Mouse (Mus musculus) liver, postnatal 0 days (tissue): Measurements from ENCODE around the gene Ankdd1a. TPM values are rescaled to one million over a fixed set of nuclear protein-coding genes. Genes with fewer than 3 reads are reported as not detected.
A peak's percentile ranks its signal among the peaks of the same experiment; 100 is the strongest.

Source experiments
- ATAC-seq: fragments of 200-750 bp; cut with Nextera tagmentation; 2 replicates; pipeline ENCODE4 v1.8.0; 2017; ENCODE audit warnings: mild to moderate bottlenecking, moderate library complexity
- DNase-seq: peaks from one replicate; pipeline ENCODE4 v3.0.0-alpha.2; 2016
- H3K27ac ChIP-seq: fragments of 300-500 bp; sonication (generic); 2 replicates; pipeline ENCODE4 v1.5.1; 2014; ENCODE audit warnings: antibody characterized with exemption, moderate library complexity, mild to moderate bottlenecking, low read depth
- H3K27me3 ChIP-seq: fragments of 300-500 bp; sonication (generic); 2 replicates; pipeline ENCODE4 v1.6.1; 2014; ENCODE audit warnings: low read length, control low read depth, mixed read lengths; ENCODE audit not compliant: insufficient read depth
- H3K36me3 ChIP-seq: fragments of 300-500 bp; sonication (generic); replicated peaks from 2 replicates; pipeline ENCODE4 v1.6.1; 2014; ENCODE audit warnings: mild to moderate bottlenecking, control low read depth, low read length, moderate library complexity, mixed read lengths; ENCODE audit not compliant: insufficient read depth
- H3K4me1 ChIP-seq: fragments of 300-500 bp; sonication (generic); 2 replicates; pipeline ENCODE4 v1.6.1; 2014; ENCODE audit warnings: antibody characterized with exemption, mild to moderate bottlenecking, control low read depth; ENCODE audit not compliant: insufficient read depth
- H3K4me2 ChIP-seq: fragments of 300-500 bp; sonication (generic); 2 replicates; pipeline ENCODE4 v1.6.1; 2014; ENCODE audit warnings: low read depth, mild to moderate bottlenecking, low read length, moderate library complexity, mixed read lengths
- H3K4me3 ChIP-seq: fragments of 300-500 bp; sonication (generic); 2 replicates; pipeline ENCODE4 v1.5.1; 2014; ENCODE audit warnings: low read depth, low read length
- H3K9ac ChIP-seq: fragments of 300-500 bp; sonication (generic); replicated peaks from 2 replicates; pipeline ENCODE4 v1.6.1; 2014; ENCODE audit warnings: mild to moderate bottlenecking, moderate library complexity
- H3K9me3 ChIP-seq: fragments of 300-500 bp; sonication (generic); 2 replicates; pipeline ENCODE4 v1.6.1; 2016; ENCODE audit warnings: mild to moderate bottlenecking, control low read depth, low read length, mixed read lengths
- CTCF ChIP-seq: sonication (generic); IDR thresholded peaks from 2 replicates; pipeline ENCODE4 v1.5.1; 2016; ENCODE audit warnings: antibody characterized with exemption, low read depth
- EP300 ChIP-seq: IDR thresholded peaks from 2 replicates; pipeline ENCODE4 v1.6.1; 2016; ENCODE audit warnings: antibody characterized with exemption, low read depth, mild to moderate bottlenecking
- WGBS: fragments of 180-500 bp; shearing (Covaris S2); extraction: QIAGEN DNeasy Blood & Tissue Kit; methylation state at CpG from one replicate; pipeline ENCODE4 v1.1.7; 2014; ENCODE audit not compliant: insufficient replicate concordance; 5-methylcytosine and 5-hydroxymethylcytosine counted together
- polyA plus RNA-seq: library from polyadenylated mRNA; unstranded; fragments of >200 nt; fragmentation: Nextera tagmentation; extraction: Ambion mirVana; gene quantifications from 2 replicates; pipeline ENCODE4 v1.2.1, GENCODE M21; 2015

The Ankdd1a gene
- not detected in 2 replicates for polyA plus RNA-seq

DNA sequence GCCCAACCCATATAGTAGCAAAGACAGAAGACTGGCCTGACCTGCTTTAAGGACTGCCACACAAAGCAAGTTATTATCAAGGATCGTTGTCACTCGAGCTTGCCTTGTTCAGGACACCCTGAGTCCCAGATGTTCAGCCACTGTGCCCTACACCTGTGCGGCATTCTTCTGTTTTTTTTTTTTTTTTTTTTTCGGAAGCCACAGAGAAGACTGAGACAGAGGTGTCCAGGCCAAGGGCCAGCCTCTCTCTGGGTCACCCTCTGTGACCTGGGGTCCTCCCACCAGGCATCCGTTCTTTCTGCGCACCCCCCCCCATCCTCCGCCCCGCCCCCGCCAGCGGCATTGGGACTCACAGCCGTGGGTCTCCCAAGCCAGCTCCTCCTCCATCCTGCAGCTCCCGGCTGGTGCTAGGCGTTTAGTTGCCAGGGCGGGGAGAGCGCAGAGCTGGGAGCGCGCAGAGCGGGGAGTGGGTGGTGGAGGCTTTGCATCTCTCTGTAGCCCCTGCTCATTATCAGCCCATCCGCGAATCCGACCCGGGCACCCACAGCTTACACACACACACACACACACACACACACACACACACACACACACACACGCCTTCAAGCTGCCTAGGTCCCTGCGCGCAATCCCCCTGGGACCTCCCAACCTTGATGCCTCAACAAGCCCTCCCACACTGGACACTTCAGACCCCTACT is at the start of gene Ankdd1a:
Ankdd1a (minus strand) TSS at position 387 of the 698 bp plus-strand sequence.
- TF ChIP-seq EP300 (no peak), CTCF (no peak)
- WGBS: 27% methylated on average over 23 of the region's 25 CpGs
- Histone ChIP-seq H3K9me3 (no peaks in the 10 kb centered on the region), H3K4me2 (peak within 1 kb of the TSS; percentile 24; the same call in 1 of the 2 replicates), H3K27ac (no peak within 1 kb of the TSS), H3K4me1 (0 out of 2 replicates have a peak, but pooled peaks cover 3% of the 10 kb centered on the region), H3K4me3 (no peak within 1 kb of the TSS), H3K9ac (no peak within 1 kb of the TSS), H3K36me3 (no peaks in the 10 kb centered on the region), H3K27me3 (peaks cover 8% of the 10 kb centered on the region)
- ATAC-seq: no peak
- DNase-seq: no peak

DNA sequence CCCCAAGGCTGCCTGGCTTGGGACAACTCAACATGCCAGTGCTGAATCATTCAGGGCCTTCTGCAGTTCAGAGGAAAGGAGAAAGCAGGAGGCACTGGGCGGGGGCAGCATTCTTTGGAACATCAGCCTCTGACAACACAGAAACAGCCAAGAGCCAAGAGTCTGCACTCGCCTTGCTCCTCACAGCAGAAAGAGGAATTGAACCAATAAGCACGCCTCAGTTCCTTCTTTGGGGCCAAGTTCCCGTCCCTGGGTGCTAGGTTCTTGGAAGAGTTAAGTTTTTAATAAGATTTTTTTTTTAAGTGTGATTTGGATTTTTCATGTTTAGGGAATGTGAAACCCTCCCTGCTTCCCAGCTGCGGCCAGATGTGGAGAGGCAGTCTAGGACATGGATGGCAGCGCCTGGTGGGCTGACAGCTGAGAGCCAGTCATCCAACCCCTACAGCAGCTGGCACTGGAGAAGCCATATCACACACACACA is 49.5 kb upstream of the Ankdd1a start:
- TF ChIP-seq CTCF (no peak), EP300 (no peak)
- H3K36me3 ChIP-seq: peaks cover 73% of the 10 kb centered on the region
- H3K27ac ChIP-seq: peak overlapping the region; percentile 67; the same call in 1 of the 2 replicates
- H3K9ac ChIP-seq: no peak overlapping the region
- H3K9me3 ChIP-seq: no peaks in the 10 kb centered on the region
- no peaks in the 10 kb centered on the region for H3K27me3 ChIP-seq
- peaks cover 18% of the 10 kb centered on the region for H3K4me1 ChIP-seq
- no peak overlapping the region for H3K4me2 ChIP-seq
- WGBS: 66% methylated on average over 6 of the region's 6 CpGs
- peak; percentile 48; the same call in 1 of the 2 replicates for ATAC-seq
- no peak for DNase-seq
- no peak overlapping the region for H3K4me3 ChIP-seq

DNA sequence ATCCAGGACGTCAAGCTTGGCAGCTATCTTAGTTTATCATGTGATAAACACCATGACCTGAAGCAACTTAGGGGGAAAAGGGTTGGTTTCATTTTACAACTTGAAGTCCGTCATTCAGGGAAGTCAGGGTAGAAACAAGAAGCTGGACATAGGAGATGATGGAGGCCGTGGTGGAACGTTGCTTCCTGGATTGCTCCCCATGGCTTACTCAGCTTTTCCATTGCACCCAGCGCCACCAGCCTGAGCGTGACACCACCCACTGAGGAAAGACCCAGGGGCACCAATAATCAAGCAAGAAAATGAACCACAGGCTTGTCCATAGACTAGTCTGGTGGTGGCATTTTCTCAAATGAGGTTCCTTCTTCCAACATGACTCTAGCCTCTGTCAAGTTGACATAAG is 48.8 kb upstream of the Ankdd1a start:
- Histone ChIP-seq H3K27ac (peak overlapping the region; percentile 67; the same call in 1 of the 2 replicates), H3K9ac (no peak overlapping the region), H3K36me3 (peaks cover 80% of the 10 kb centered on the region), H3K27me3 (no peaks in the 10 kb centered on the region), H3K4me1 (peaks cover 20% of the 10 kb centered on the region), H3K4me2 (no peak overlapping the region), H3K4me3 (no peak overlapping the region), H3K9me3 (no peaks in the 10 kb centered on the region)
- TF ChIP-seq EP300: no peak
- TF ChIP-seq CTCF: no peak
- ATAC-seq (peak; percentile 44; the same call in 1 of the 2 replicates), DNase-seq (no peak)
- 76% methylated on average over 6 of the region's 6 CpGs for WGBS

DNA sequence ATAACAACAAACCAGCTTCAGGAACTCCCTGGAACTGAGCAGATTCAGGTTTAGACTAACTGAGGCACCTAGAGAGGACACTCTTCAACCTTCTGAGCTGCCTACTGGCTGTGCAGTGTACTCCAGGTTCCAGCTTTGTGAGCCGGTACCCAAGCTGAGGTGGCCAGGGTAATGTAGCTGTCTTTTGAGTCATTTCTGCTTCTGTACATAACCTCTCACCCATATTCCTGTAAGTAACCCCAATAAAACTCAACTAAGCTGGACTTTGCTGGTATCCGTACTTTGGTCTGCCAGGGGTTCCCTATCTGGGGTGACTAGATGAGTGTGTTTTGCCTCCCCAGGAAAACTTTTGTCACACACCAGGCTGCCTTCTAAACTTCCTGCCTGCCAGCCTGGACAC is 44.7 kb upstream of the Ankdd1a start:
- ATAC-seq (no peak), DNase-seq (no peak)
- H3K9ac ChIP-seq: no peak overlapping the region
- H3K36me3 ChIP-seq: peaks cover 85% of the 10 kb centered on the region
- TF ChIP-seq CTCF (no peak), EP300 (no peak)
- H3K27ac ChIP-seq: no peak overlapping the region
- no peak overlapping the region for H3K4me3 ChIP-seq
- no peaks in the 10 kb centered on the region for H3K27me3 ChIP-seq
- no peaks in the 10 kb centered on the region for H3K9me3 ChIP-seq
- WGBS: 78% methylated on average over 2 of the region's 2 CpGs
- H3K4me2 ChIP-seq: no peak overlapping the region
- H3K4me1 ChIP-seq: peaks cover 34% of the 10 kb centered on the region

DNA sequence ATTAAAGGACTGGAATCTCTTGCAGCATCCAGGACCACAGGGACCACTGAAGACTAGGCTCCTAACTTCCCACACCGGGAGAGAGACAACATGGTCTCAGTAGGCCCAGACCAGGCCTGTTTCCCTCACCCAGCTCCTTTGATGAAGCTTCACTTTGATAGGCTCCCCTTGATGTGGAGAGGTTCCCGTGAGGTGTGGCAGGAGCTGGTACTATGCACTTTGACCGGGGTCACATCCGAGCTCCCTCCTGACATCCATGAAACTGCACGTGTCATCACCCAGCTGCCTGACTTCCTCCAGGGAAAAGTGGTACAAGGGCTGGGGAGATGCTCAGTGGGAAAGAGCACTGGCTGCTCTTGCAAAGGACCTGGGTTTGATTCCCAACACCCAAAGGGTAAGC is 43.1 kb upstream of the Ankdd1a start:
- Histone ChIP-seq H3K4me1 (peaks cover 27% of the 10 kb centered on the region), H3K9me3 (no peaks in the 10 kb centered on the region), H3K27me3 (no peaks in the 10 kb centered on the region), H3K4me3 (no peak overlapping the region), H3K27ac (no peak overlapping the region), H3K9ac (no peak overlapping the region), H3K4me2 (no peak overlapping the region), H3K36me3 (peaks cover 86% of the 10 kb centered on the region)
- no peak for TF ChIP-seq EP300
- TF ChIP-seq CTCF: no peak
- DNase-seq: no peak
- WGBS: 87% methylated on average over 5 of the region's 5 CpGs
- ATAC-seq: no peak

DNA sequence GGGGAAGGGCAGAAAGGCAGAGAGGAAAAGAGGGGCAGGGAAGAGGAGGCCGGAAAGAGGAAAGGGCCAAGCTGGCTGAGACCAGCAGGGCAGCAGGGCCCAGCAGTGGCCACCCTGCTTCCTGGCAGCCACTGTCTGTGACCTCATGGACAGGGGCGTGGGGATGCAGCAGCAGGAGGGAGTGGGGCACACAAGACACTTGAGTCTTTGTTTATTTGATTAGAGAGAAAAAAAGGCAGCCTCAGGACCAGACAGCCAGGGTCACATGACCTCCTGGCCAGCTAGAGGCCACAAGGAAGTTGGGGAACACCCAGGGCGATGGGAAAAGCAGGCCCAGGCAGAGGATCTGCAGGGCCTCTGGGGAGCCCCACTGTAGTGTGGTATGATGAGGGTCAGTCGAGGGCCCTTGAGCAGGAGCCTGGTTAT is 42.1 kb upstream of the Ankdd1a start:
- 49% methylated on average over 4 of the region's 4 CpGs for WGBS
- no peaks in the 10 kb centered on the region for H3K27me3 ChIP-seq
- no peak for TF ChIP-seq EP300
- no peaks in the 10 kb centered on the region for H3K9me3 ChIP-seq
- H3K9ac ChIP-seq: no peak overlapping the region; the same call in 1 of the 2 replicates
- no peak for DNase-seq
- H3K36me3 ChIP-seq: peaks cover 91% of the 10 kb centered on the region
- 0 out of 2 replicates have a peak, but pooled peaks have one; percentile 18 for ATAC-seq
- H3K27ac ChIP-seq: 0 out of 2 replicates have a peak overlapping the region, but pooled peaks have one; percentile 48
- H3K4me2 ChIP-seq: no peak overlapping the region
- H3K4me3 ChIP-seq: no peak overlapping the region
- peaks cover 30% of the 10 kb centered on the region for H3K4me1 ChIP-seq
